Mouse (Mus musculus) heart, postnatal 0 days (tissue): ENCODE measurements around the gene Timm13.

Source experiments
- CTCF ChIP-seq: IDR thresholded peaks from 2 replicates; pipeline ENCODE4 v1.5.1; 2016; ENCODE audit warnings: antibody characterized with exemption, control low read depth, low read depth
- EP300 ChIP-seq: IDR thresholded peaks from 2 replicates; pipeline ENCODE4 v1.6.1; 2016; ENCODE audit warnings: antibody characterized with exemption, low read depth

DNA sequence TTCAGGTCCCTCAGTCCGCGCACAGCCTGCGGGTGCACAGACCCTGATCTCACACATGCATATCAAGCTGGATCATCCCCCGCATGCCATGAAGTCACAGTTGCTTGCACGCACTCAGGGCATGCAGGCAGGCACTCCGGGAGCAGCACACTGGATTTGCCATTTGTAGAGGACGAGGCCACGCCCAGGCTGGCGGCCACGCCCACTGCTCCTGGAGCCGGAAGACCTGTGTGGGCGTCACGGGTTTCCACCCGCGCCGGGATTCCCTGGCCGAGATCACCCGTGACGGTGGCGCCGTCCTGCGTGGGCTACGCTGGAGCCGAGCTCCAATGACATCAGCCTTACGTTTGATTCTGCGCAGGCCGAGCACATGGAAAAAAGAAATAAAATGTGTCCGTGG is 38.9 kb upstream of the Timm13 start:
- no peak; the same call in 1 of the 2 replicates for TF ChIP-seq CTCF
- TF ChIP-seq EP300, result no peak
